Mouse (Mus musculus): Measurements from ENCODE around the gene Otof. TPM values are rescaled to one million over a fixed set of nuclear protein-coding genes. Genes with fewer than 3 reads are reported as not detected.
A peak's percentile ranks its signal among the peaks of the same experiment; 100 is the strongest.

Gene Otof
- total RNA-seq, 2 experiments from 2014 or later: 3.5 to 5.5 TPM

GRCm38 (mm10) chr5:30427406-30427805 is 34.3 kb downstream of the Otof start:
- no peak for DNase-seq (ENCODE audit: low spot score in 2 of 2)

GRCm38 (mm10) chr5:30423572-30424244 is 38.0 kb downstream of the Otof start:
- DNase-seq (ENCODE audit: low spot score in 2 of 2): peak; percentile 28 to 47

GRCm38 (mm10) chr5:30423121-30423520 is 38.6 kb downstream of the Otof start:
- no peak for DNase-seq (ENCODE audit: low spot score in 2 of 2)

GRCm38 (mm10) chr5:30416665-30417064 is 45.1 kb downstream of the Otof start:
- DNase-seq (ENCODE audit: low spot score in 2 of 2): no peak

- DNase-seq (ENCODE audit: low spot score in 2 of 2): no peak
These were observed 45.9 kb downstream of the Otof start for GRCm38 (mm10) chr5:30415876-30416275.

- no peak for DNase-seq (ENCODE audit: low spot score in 2 of 2)
These were observed 46.4 kb downstream of the Otof start for GRCm38 (mm10) chr5:30415381-30415780.

GRCm38 (mm10) chr5:30411524-30411923 is 50.2 kb downstream of the Otof start:
- DNase-seq (ENCODE audit: low spot score in 2 of 2): no peak

GRCm38 (mm10) chr5:30406876-30407275 is 54.9 kb downstream of the Otof start:
- DNase-seq (ENCODE audit: low spot score in 2 of 2): peak in 1 of 2 experiments; percentile 13

- peak in 1 of 2 experiments; percentile 15 for DNase-seq (ENCODE audit: low spot score in 2 of 2)
These were observed 60.6 kb downstream of the Otof start for GRCm38 (mm10) chr5:30401165-30401564.

GRCm38 (mm10) chr5:30400521-30400920 is 61.2 kb downstream of the Otof start:
- DNase-seq (ENCODE audit: low spot score in 2 of 2): no peak

GRCm38 (mm10) chr5:30391473-30391872 is 70.3 kb downstream of the Otof start:
- DNase-seq (ENCODE audit: low spot score in 2 of 2): peak; percentile 61 to 64

GRCm38 (mm10) chr5:30389836-30390235 is 71.9 kb downstream of the Otof start:
- no peak for DNase-seq (ENCODE audit: low spot score in 2 of 2)

GRCm38 (mm10) chr5:30387726-30388125 is 74.0 kb downstream of the Otof start:
- DNase-seq (ENCODE audit: low spot score in 2 of 2): no peak

GRCm38 (mm10) chr5:30382876-30383275 is 78.9 kb downstream of the Otof start:
- DNase-seq (ENCODE audit: low spot score in 2 of 2): no peak

GRCm38 (mm10) chr5:30369426-30369825 is 92.3 kb downstream of the Otof start:
- DNase-seq (ENCODE audit: low spot score in 2 of 2): peak; percentile 31 to 56

GRCm38 (mm10) chr5:30367405-30367804 is 94.3 kb downstream of the Otof start:
- DNase-seq (ENCODE audit: low spot score in 2 of 2): no peak

GRCm38 (mm10) chr5:30358436-30359099 is 103.2 kb downstream of the Otof start:
- DNase-seq (ENCODE audit: low spot score in 2 of 2): no peak

GRCm38 (mm10) chr5:30356647-30357046 is 105.1 kb downstream of the Otof start:
- no peak for DNase-seq (ENCODE audit: low spot score in 2 of 2)

- no peak for DNase-seq (ENCODE audit: low spot score in 2 of 2)
These were observed 106.1 kb downstream of the Otof start for GRCm38 (mm10) chr5:30355559-30356159.

GRCm38 (mm10) chr5:30355114-30355513 is 106.6 kb downstream of the Otof start:
- DNase-seq (ENCODE audit: low spot score in 2 of 2): no peak

- DNase-seq (ENCODE audit: low spot score in 2 of 2): no peak
These were observed 108.1 kb downstream of the Otof start for GRCm38 (mm10) chr5:30353605-30354004.

GRCm38 (mm10) chr5:30343886-30344285 is 117.8 kb downstream of the Otof start:
- DNase-seq (ENCODE audit: low spot score in 2 of 2): no peak
